28 mouse cellular contexts compared by ENCODE assay signal in genomic region chr4:120115516-120115915, GRCm38 (mm10). TPM values are rescaled to one million over a fixed set of nuclear protein-coding genes. Genes with fewer than 3 reads are reported as not detected.
DNase-seq lines count a peak whose midpoint lies in the region; ATAC-seq lines count a peak whose summit lies in the region.
"Had no signal": no experiment of that assay in that cellular context is flagged by ENCODE, and none has a peak within 500 bp of the region (broad histone marks: within the 10 kb centered on the region; RNA-seq: fewer than 3 reads in every experiment).

No protein-coding gene starts in this region.

- H3K4me1 ChIP-seq in heart, embryonic 12.5 days (replicated peaks): 0 out of 2 replicates have a peak, but pooled peaks cover 3% of the 10 kb centered on the region
- H3K4me1 ChIP-seq: embryonic facial prominence, embryonic 13.5 days; embryonic facial prominence, embryonic 15.5 days; forebrain, embryonic 10.5 days; forebrain, embryonic 12.5 days had no signal

- DNase-seq in cerebellum, adult 9-11 months: no peak
- peak; percentile 53 for DNase-seq in cerebellum, adult 9-10 months
- DNase-seq in cerebellum, postnatal 4 days (ENCODE audit: low spot score in 2 of 2): no peak
- peak; percentile 81 for DNase-seq in heart, adult 11 months
- peak; percentile 31 for DNase-seq in brain, adult 2 months (ENCODE audit: low read depth, low spot score)
- DNase-seq: adrenal gland, adult 8-10 months; adrenal gland, postnatal 14 days; adrenal gland, postnatal 36 days; B cell, adult 2 months; cerebellum, postnatal 14 days; embryo, embryonic 11 days had no signal

- 78% methylated on average over 3 of the region's 3 CpGs for WGBS in heart, embryonic 12.5 days

- H3K9me3 ChIP-seq in heart, embryonic 12.5 days (replicated peaks): peaks cover 7% of the 10 kb centered on the region; the same call in 1 of the 2 replicates
- H3K9me3 ChIP-seq: embryonic facial prominence, embryonic 13.5 days; embryonic facial prominence, embryonic 15.5 days; forebrain, embryonic 10.5 days; forebrain, embryonic 12.5 days had no signal

- no peak overlapping the region for H3K4me3 ChIP-seq in heart, embryonic 12.5 days
- H3K4me3 ChIP-seq: embryonic facial prominence, embryonic 13.5 days; embryonic facial prominence, embryonic 15.5 days; erythroblast, embryonic 14.5 days; forebrain, embryonic 10.5 days; forebrain, embryonic 12.5 days had no signal

- H3K4me2 ChIP-seq in heart, embryonic 12.5 days: no peak overlapping the region
- H3K4me2 ChIP-seq: embryonic facial prominence, embryonic 13.5 days; embryonic facial prominence, embryonic 15.5 days; forebrain, embryonic 12.5 days had no signal

- ATAC-seq in cerebellum, adult (ENCODE audit: insufficient number of reproducible peaks, low FRiP score, low TSS enrichment): peak; percentile 38; the same call in 1 of the 2 replicates
- ATAC-seq in heart, embryonic 12.5 days (ENCODE audit: insufficient number of reproducible peaks, low FRiP score): no peak
- ATAC-seq: activated CD4-positive, CD25-positive, alpha-beta regulatory T cell, adult 4 months; CD4-positive, CD25-positive, alpha-beta regulatory T cell, adult 4 months; forebrain, embryonic 14.5 days; forebrain, embryonic 16.5 days; Patski had no signal

- H3K36me3 ChIP-seq in heart, embryonic 12.5 days: no peaks in the 10 kb centered on the region
- H3K36me3 ChIP-seq: embryonic facial prominence, embryonic 13.5 days; embryonic facial prominence, embryonic 15.5 days; forebrain, embryonic 10.5 days; forebrain, embryonic 12.5 days; G1E had no signal

- H3K27me3 ChIP-seq in heart, embryonic 12.5 days (replicated peaks): peaks cover 4% of the 10 kb centered on the region; the same call in 1 of the 2 replicates
- H3K27me3 ChIP-seq: CH12.LX; embryonic facial prominence, embryonic 13.5 days; embryonic facial prominence, embryonic 15.5 days; forebrain, embryonic 12.5 days; Patski had no signal

- no peak overlapping the region for H3K9ac ChIP-seq in heart, embryonic 12.5 days
- H3K9ac ChIP-seq: embryonic facial prominence, embryonic 13.5 days; embryonic facial prominence, embryonic 15.5 days; forebrain, embryonic 12.5 days had no signal

- no peak overlapping the region for H3K27ac ChIP-seq in heart, embryonic 12.5 days (ENCODE audit: poor library complexity, severe bottlenecking)
- H3K27ac ChIP-seq: embryonic facial prominence, embryonic 13.5 days; embryonic facial prominence, embryonic 15.5 days; forebrain, embryonic 10.5 days; forebrain, embryonic 12.5 days had no signal

RNA-seq across cellular contexts. Expression of gene Edn2, which starts 45.5 kb away (rescaled TPM):
- polyA plus RNA-seq in heart, embryonic 12.5 days (2016; fragmentation: Nextera tagmentation; extraction: Ambion mirVana): 0.38 and 0.55 TPM in 2 replicates
- polyA plus RNA-seq: activated CD4-positive, CD25-positive, alpha-beta regulatory T cell, adult 4 months; brain, embryonic 14.5 days; CD4-positive, CD25-positive, alpha-beta regulatory T cell, adult 4 months; erythroblast, embryonic 14.5 days; forebrain, embryonic 10.5 days; forebrain, embryonic 12.5 days; G1E; Patski had no signal

RNA-seq across cellular contexts. Expression of gene AL607142.1, which starts 50.7 kb away (rescaled TPM):
- not detected in 2 replicates for polyA plus RNA-seq in heart, embryonic 12.5 days (2016; fragmentation: Nextera tagmentation; extraction: Ambion mirVana)
- polyA plus RNA-seq: activated CD4-positive, CD25-positive, alpha-beta regulatory T cell, adult 4 months; brain, embryonic 14.5 days; CD4-positive, CD25-positive, alpha-beta regulatory T cell, adult 4 months; embryonic facial prominence, embryonic 11.5 days; embryonic facial prominence, embryonic 13.5 days; embryonic facial prominence, embryonic 15.5 days; erythroblast, embryonic 14.5 days; forebrain, embryonic 10.5 days; forebrain, embryonic 12.5 days; forebrain, embryonic 14.5 days; forebrain, embryonic 16.5 days; frontal cortex, adult 2 months; G1E; Patski had no signal

Comparison
In these comparisons a context has a peak if more than half of its experiments do, and no peak if none do; other contexts are left out.
1. DNase-seq: peak in cerebellum, adult 9-10 months (single experiment), heart, adult 11 months (single experiment) and brain, adult 2 months (single experiment); none in cerebellum, adult 9-11 months (single experiment) and cerebellum, postnatal 4 days (0 of 2).